Mouse (Mus musculus) liver, postnatal 0 days (tissue): ENCODE results near the gene Arhgap15. TPM values are rescaled to one million over a fixed set of nuclear protein-coding genes. Genes with fewer than 3 reads are reported as not detected.

Source experiments
- ATAC-seq: fragments of 200-750 bp; cut with Nextera tagmentation; 2 replicates; pipeline ENCODE4 v1.8.0; 2017; ENCODE audit warnings: mild to moderate bottlenecking, moderate library complexity
- DNase-seq: peaks from one replicate; pipeline ENCODE4 v3.0.0-alpha.2; 2016
- H3K27ac ChIP-seq: fragments of 300-500 bp; sonication (generic); 2 replicates; pipeline ENCODE4 v1.5.1; 2014; ENCODE audit warnings: antibody characterized with exemption, moderate library complexity, mild to moderate bottlenecking, low read depth
- H3K27me3 ChIP-seq: fragments of 300-500 bp; sonication (generic); 2 replicates; pipeline ENCODE4 v1.6.1; 2014; ENCODE audit warnings: low read length, control low read depth, mixed read lengths; ENCODE audit not compliant: insufficient read depth
- H3K36me3 ChIP-seq: fragments of 300-500 bp; sonication (generic); replicated peaks from 2 replicates; pipeline ENCODE4 v1.6.1; 2014; ENCODE audit warnings: mild to moderate bottlenecking, control low read depth, low read length, moderate library complexity, mixed read lengths; ENCODE audit not compliant: insufficient read depth
- H3K4me1 ChIP-seq: fragments of 300-500 bp; sonication (generic); 2 replicates; pipeline ENCODE4 v1.6.1; 2014; ENCODE audit warnings: antibody characterized with exemption, mild to moderate bottlenecking, control low read depth; ENCODE audit not compliant: insufficient read depth
- H3K4me2 ChIP-seq: fragments of 300-500 bp; sonication (generic); 2 replicates; pipeline ENCODE4 v1.6.1; 2014; ENCODE audit warnings: low read depth, mild to moderate bottlenecking, low read length, moderate library complexity, mixed read lengths
- H3K4me3 ChIP-seq: fragments of 300-500 bp; sonication (generic); 2 replicates; pipeline ENCODE4 v1.5.1; 2014; ENCODE audit warnings: low read depth, low read length
- H3K9ac ChIP-seq: fragments of 300-500 bp; sonication (generic); replicated peaks from 2 replicates; pipeline ENCODE4 v1.6.1; 2014; ENCODE audit warnings: mild to moderate bottlenecking, moderate library complexity
- H3K9me3 ChIP-seq: fragments of 300-500 bp; sonication (generic); 2 replicates; pipeline ENCODE4 v1.6.1; 2016; ENCODE audit warnings: mild to moderate bottlenecking, control low read depth, low read length, mixed read lengths
- CTCF ChIP-seq: sonication (generic); IDR thresholded peaks from 2 replicates; pipeline ENCODE4 v1.5.1; 2016; ENCODE audit warnings: antibody characterized with exemption, low read depth
- EP300 ChIP-seq: IDR thresholded peaks from 2 replicates; pipeline ENCODE4 v1.6.1; 2016; ENCODE audit warnings: antibody characterized with exemption, low read depth, mild to moderate bottlenecking
- WGBS: fragments of 180-500 bp; shearing (Covaris S2); extraction: QIAGEN DNeasy Blood & Tissue Kit; methylation state at CpG from one replicate; pipeline ENCODE4 v1.1.7; 2014; ENCODE audit not compliant: insufficient replicate concordance; 5-methylcytosine and 5-hydroxymethylcytosine counted together
- polyA plus RNA-seq: library from polyadenylated mRNA; unstranded; fragments of >200 nt; fragmentation: Nextera tagmentation; extraction: Ambion mirVana; gene quantifications from 2 replicates; pipeline ENCODE4 v1.2.1, GENCODE M21; 2015

Arhgap15 gene
- polyA plus RNA-seq, 1 experiment from 2014 or later = 6.3 TPM

- TF ChIP-seq EP300 (no peak), CTCF (no peak)
- ATAC-seq (no peak), DNase-seq (no peak)
- 69% methylated on average over 8 of the region's 8 CpGs for WGBS
- Histone ChIP-seq H3K36me3 (no peaks in the 10 kb centered on the region), H3K9me3 (0 out of 2 replicates have a peak, but pooled peaks cover 6% of the 10 kb centered on the region), H3K4me2 (no peak overlapping the region), H3K4me1 (no peaks in the 10 kb centered on the region), H3K9ac (no peak overlapping the region), H3K27ac (no peak overlapping the region), H3K27me3 (no peaks in the 10 kb centered on the region), H3K4me3 (no peak overlapping the region)
Observed at GRCm38 (mm10) chr2:44437496-44438057, 689.0 kb downstream of the Arhgap15 start.

- TF ChIP-seq CTCF = no peak
- no peak for TF ChIP-seq EP300
- Histone ChIP-seq H3K27ac (no peak overlapping the region), H3K4me2 (no peak overlapping the region), H3K9ac (no peak overlapping the region), H3K4me3 (no peak overlapping the region), H3K36me3 (no peaks in the 10 kb centered on the region), H3K9me3 (0 out of 2 replicates have a peak, but pooled peaks cover 6% of the 10 kb centered on the region), H3K27me3 (no peaks in the 10 kb centered on the region), H3K4me1 (no peaks in the 10 kb centered on the region)
- 97% methylated on average over 1 of the region's 1 CpGs for WGBS
- ATAC-seq (no peak), DNase-seq (no peak)
Observed at GRCm38 (mm10) chr2:44438070-44438469, 689.4 kb downstream of the Arhgap15 start.

- Histone ChIP-seq H3K36me3 (no peaks in the 10 kb centered on the region), H3K27ac (no peak overlapping the region), H3K4me2 (no peak overlapping the region), H3K27me3 (no peaks in the 10 kb centered on the region), H3K4me3 (no peak overlapping the region), H3K9ac (no peak overlapping the region), H3K9me3 (0 out of 2 replicates have a peak, but pooled peaks cover 6% of the 10 kb centered on the region), H3K4me1 (no peaks in the 10 kb centered on the region)
- DNase-seq (no peak), ATAC-seq (no peak)
- 64% methylated on average over 2 of the region's 2 CpGs for WGBS
- TF ChIP-seq CTCF = no peak
- no peak for TF ChIP-seq EP300
Observed at GRCm38 (mm10) chr2:44444938-44445337, 696.3 kb downstream of the Arhgap15 start.

Other genes with a start within 250 kb of the Arhgap15 start
- gene Kynu, start 193.5 kb upstream of the Arhgap15 start, polyA plus RNA-seq = 20.0 and 21.4 TPM in 2 replicates